Mouse (Mus musculus) bone marrow macrophage, adult 2 months (primary cell): ENCODE data around the gene Gtpbp1. TPM values are rescaled to one million over a fixed set of nuclear protein-coding genes. Genes with fewer than 3 reads are reported as not detected.

Experiments
- H3K27ac ChIP-seq: 2 replicates; pipeline ENCODE4 v1.5.1; 2012; ENCODE audit warnings: low read depth, low read length; ENCODE audit not compliant: insufficient read depth
- H3K4me1 ChIP-seq: 2 replicates; pipeline ENCODE4 v1.6.1; 2012; ENCODE audit warnings: low read length; ENCODE audit not compliant: control insufficient read depth, insufficient read depth
- H3K4me3 ChIP-seq: 2 replicates; pipeline ENCODE4 v1.5.1; 2012; ENCODE audit warnings: mild to moderate bottlenecking, low read length, moderate library complexity; ENCODE audit not compliant: insufficient read depth
- CTCF ChIP-seq: IDR thresholded peaks from 2 replicates; pipeline ENCODE4 v1.5.1; 2012; ENCODE audit warnings: low read depth, mild to moderate bottlenecking, low read length, moderate library complexity
- POLR2A ChIP-seq: IDR thresholded peaks from 2 replicates; pipeline ENCODE4 v1.6.1; 2012; ENCODE audit warnings: mild to moderate bottlenecking, low read depth, low read length, borderline replicate concordance
- polyA plus RNA-seq: library from polyadenylated mRNA; stranded (reverse); fragments of >200 nt; gene quantifications from 2 replicates; pipeline ENCODE4 v1.2.4, GENCODE M21; 2012; ENCODE audit not compliant: missing spikeins, insufficient read depth, insufficient read length

The Gtpbp1 gene
- polyA plus RNA-seq, 1 experiment: 32.7 TPM

- TF ChIP-seq POLR2A (no peak), CTCF (no peak)
- Histone ChIP-seq H3K27ac (peak overlapping the region; percentile 15; the same call in 1 of the 2 replicates), H3K4me1 (peaks cover 31% of the 10 kb centered on the region)
Measured at GRCm38 (mm10) chr15:79693740-79694139, 3.1 kb downstream of the Gtpbp1 start.

GRCm38 (mm10) chr15:79694512-79694911 lies 3.9 kb downstream of the Gtpbp1 start:
- TF ChIP-seq POLR2A: no peak
- no peak for TF ChIP-seq CTCF
- Histone ChIP-seq H3K4me1 (peaks cover 27% of the 10 kb centered on the region), H3K4me3 (no peak overlapping the region), H3K27ac (no peak overlapping the region)

More at GRCm38 (mm10) chr15:79693740-79694139, 3.1 kb downstream of the Gtpbp1 start:
- H3K4me3 ChIP-seq: peak overlapping the region; percentile 45

- no peak overlapping the region for H3K27ac ChIP-seq
- TF ChIP-seq POLR2A: no peak
- no peak for TF ChIP-seq CTCF
- H3K4me3 ChIP-seq: no peak overlapping the region
- peaks cover 27% of the 10 kb centered on the region for H3K4me1 ChIP-seq
Measured at GRCm38 (mm10) chr15:79695516-79695915, 4.9 kb downstream of the Gtpbp1 start.

- no peak for TF ChIP-seq POLR2A
- no peak for TF ChIP-seq CTCF
- peaks cover 27% of the 10 kb centered on the region for H3K4me1 ChIP-seq
- no peak overlapping the region for H3K27ac ChIP-seq
- no peak overlapping the region for H3K4me3 ChIP-seq
Measured at GRCm38 (mm10) chr15:79696508-79696907, 5.9 kb downstream of the Gtpbp1 start.

DNA sequence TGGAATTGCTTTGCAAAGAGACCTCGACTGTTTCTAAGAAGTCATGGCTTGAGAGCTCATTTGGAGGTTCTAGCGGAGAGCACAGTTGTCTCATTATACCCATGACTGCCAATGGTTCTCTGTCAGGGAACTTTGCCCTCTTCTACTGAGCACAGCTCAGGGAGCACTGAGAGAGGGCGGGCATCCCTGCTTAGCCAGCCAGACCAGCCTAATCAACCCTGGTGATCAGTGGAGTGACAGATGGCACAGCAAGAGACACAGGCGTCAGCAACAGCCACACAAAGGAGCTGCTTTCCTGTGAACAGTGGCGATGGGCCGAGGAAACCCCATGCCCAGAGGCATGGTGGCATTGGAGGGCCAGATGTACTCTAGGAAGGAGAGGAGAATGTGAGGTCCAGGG lies 6.4 kb downstream of the Gtpbp1 start:
- Histone ChIP-seq H3K4me3 (no peak overlapping the region), H3K27ac (no peak overlapping the region), H3K4me1 (peaks cover 24% of the 10 kb centered on the region)
- TF ChIP-seq POLR2A (no peak), CTCF (no peak)

- Histone ChIP-seq H3K4me1 (peaks cover 19% of the 10 kb centered on the region), H3K4me3 (no peak overlapping the region), H3K27ac (no peak overlapping the region)
- TF ChIP-seq CTCF (no peak), POLR2A (no peak)
Measured at GRCm38 (mm10) chr15:79697558-79698187, 7.0 kb downstream of the Gtpbp1 start.

- Histone ChIP-seq H3K27ac (no peak overlapping the region), H3K4me1 (no peaks in the 10 kb centered on the region), H3K4me3 (no peak overlapping the region)
- no peak for TF ChIP-seq POLR2A
- TF ChIP-seq CTCF: no peak
Measured at GRCm38 (mm10) chr15:79706603-79707214, 16.1 kb downstream of the Gtpbp1 start.

DNA sequence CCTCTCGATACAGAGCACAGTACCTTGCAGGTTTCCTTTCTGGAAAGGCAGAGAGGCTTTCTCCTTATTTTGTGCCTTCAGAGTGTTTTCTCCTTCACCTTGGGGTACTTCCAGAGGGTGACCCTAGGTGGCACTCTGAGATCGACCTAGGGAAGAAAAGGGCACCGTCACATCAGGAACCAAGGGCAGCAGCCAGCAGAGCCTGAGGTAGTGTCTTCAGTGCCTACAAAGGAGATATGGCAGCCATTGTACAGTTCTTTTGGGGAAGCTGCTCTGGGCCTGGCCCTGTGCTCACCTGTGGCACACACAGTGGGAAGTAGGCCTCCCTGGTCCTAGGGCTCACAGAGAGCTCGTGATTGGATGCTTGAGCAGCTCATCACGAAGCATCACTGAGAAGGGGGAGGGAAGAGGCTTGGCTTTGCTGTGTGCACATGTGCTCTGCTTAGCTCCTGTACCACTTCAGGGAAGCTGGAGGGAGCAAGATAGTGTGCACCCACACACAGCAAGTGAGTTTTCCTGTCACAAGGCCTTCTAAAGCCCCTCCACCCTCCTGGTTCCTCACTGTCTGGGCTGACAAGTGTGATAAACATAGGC lies 17.7 kb downstream of the Gtpbp1 start:
- TF ChIP-seq POLR2A: no peak
- no peak for TF ChIP-seq CTCF
- H3K4me3 ChIP-seq: no peak overlapping the region
- H3K4me1 ChIP-seq: no peaks in the 10 kb centered on the region
- no peak overlapping the region for H3K27ac ChIP-seq

DNA sequence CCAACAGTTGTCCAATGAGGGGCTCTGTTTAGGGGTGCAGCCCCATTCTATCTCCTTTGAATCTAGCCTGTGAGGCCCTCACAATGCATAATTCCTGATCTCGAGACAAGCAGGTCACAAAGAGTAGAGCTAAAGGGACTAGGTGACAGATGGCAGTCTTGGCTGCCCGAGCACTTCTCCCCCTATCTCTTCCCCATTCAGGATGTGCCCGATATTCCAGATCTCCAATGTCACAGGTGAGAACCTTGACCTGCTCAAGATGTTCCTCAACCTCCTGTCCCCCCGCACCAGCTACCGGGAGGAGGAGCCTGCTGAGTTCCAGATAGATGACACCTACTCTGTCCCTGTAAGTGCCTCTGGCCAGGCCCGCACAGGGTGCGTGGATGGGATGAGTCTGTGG lies 25.0 kb downstream of the Gtpbp1 start:
- Histone ChIP-seq H3K4me3 (no peak overlapping the region), H3K4me1 (peaks cover 5% of the 10 kb centered on the region), H3K27ac (no peak overlapping the region)
- TF ChIP-seq CTCF (no peak), POLR2A (no peak)

GRCm38 (mm10) chr15:79716710-79717109 lies 26.1 kb downstream of the Gtpbp1 start:
- Histone ChIP-seq H3K4me1 (peaks cover 9% of the 10 kb centered on the region), H3K4me3 (no peak overlapping the region), H3K27ac (no peak overlapping the region)
- TF ChIP-seq CTCF: no peak
- TF ChIP-seq POLR2A: no peak

GRCm38 (mm10) chr15:79720267-79720666 lies 29.6 kb downstream of the Gtpbp1 start:
- TF ChIP-seq CTCF (no peak), POLR2A (no peak)
- Histone ChIP-seq H3K4me3 (no peak overlapping the region), H3K27ac (peak overlapping the region; percentile 48), H3K4me1 (peaks cover 9% of the 10 kb centered on the region)
